Mouse (Mus musculus) large intestine, adult 2 months (tissue): ENCODE data around the gene Ubqln4. TPM values are rescaled to one million over a fixed set of nuclear protein-coding genes. Genes with fewer than 3 reads are reported as not detected.

Source experiments
- DNase-seq: peaks from one replicate; pipeline ENCODE4 v3.0.0-alpha.2; 2012; ENCODE audit warnings: low read depth, low spot score
- WGBS: fragments of 180-500 bp; shearing (Covaris S2); methylation state at CpG from one replicate; pipeline ENCODE4 v1.1.7; 2018; 5-methylcytosine and 5-hydroxymethylcytosine counted together
- polyA plus RNA-seq: library from polyadenylated mRNA; depleted of rRNA; stranded (reverse); fragments of >200 nt; gene quantifications from 2 replicates; pipeline ENCODE4 v1.2.3, GENCODE M21; 2012; rRNA removed

Ubqln4 gene
- polyA plus RNA-seq, result 41.2 and 50.6 TPM in 2 replicates

GRCm38 (mm10) chr3:88553525-88553879, at the start of gene Ubqln4:
Gene Ubqln4, plus strand, starts transcription at chr3:88553758.
- no peak for DNase-seq
- WGBS, result under 1% methylated on average over 30 of the region's 37 CpGs

GRCm38 (mm10) chr3:88503881-88504746, 49.4 kb upstream of the Ubqln4 start:
- WGBS, result 56% methylated on average over 8 of the region's 8 CpGs
- no peak for DNase-seq

GRCm38 (mm10) chr3:88505081-88505480, 48.5 kb upstream of the Ubqln4 start:
- WGBS, result 83% methylated on average over 6 of the region's 6 CpGs
- DNase-seq, result no peak

GRCm38 (mm10) chr3:88505765-88506164, 47.8 kb upstream of the Ubqln4 start:
- DNase-seq, result no peak
- WGBS, result 58% methylated on average over 7 of the region's 7 CpGs

GRCm38 (mm10) chr3:88509250-88509649, 44.3 kb upstream of the Ubqln4 start:
- DNase-seq, result no peak
- WGBS, result 47% methylated on average over 3 of the region's 3 CpGs

GRCm38 (mm10) chr3:88509692-88510420, 43.7 kb upstream of the Ubqln4 start, which contains the start of gene Lmna:
Gene Lmna, minus strand, starts transcription at chr3:88509956.
- WGBS, result 2% methylated on average over 31 of the region's 31 CpGs
- no peak for DNase-seq

- 42% methylated on average over 13 of the region's 13 CpGs for WGBS
- DNase-seq, result no peak
Measured at GRCm38 (mm10) chr3:88510421-88511289, 42.9 kb upstream of the Ubqln4 start.

- 32% methylated on average over 4 of the region's 4 CpGs for WGBS
- DNase-seq, result no peak
Measured at GRCm38 (mm10) chr3:88511559-88511958, 42.0 kb upstream of the Ubqln4 start.

- 26% methylated on average over 6 of the region's 6 CpGs for WGBS
- no peak for DNase-seq
Measured at GRCm38 (mm10) chr3:88512141-88512895, 41.2 kb upstream of the Ubqln4 start.

GRCm38 (mm10) chr3:88512896-88513545, 40.5 kb upstream of the Ubqln4 start:
- WGBS, result 32% methylated on average over 15 of the region's 15 CpGs
- no peak for DNase-seq

GRCm38 (mm10) chr3:88513546-88514115, 39.9 kb upstream of the Ubqln4 start:
- 31% methylated on average over 7 of the region's 7 CpGs for WGBS
- no peak for DNase-seq

GRCm38 (mm10) chr3:88514231-88515094, 39.1 kb upstream of the Ubqln4 start:
- WGBS, result 32% methylated on average over 10 of the region's 10 CpGs
- DNase-seq, result no peak

- DNase-seq, result no peak
- 46% methylated on average over 2 of the region's 2 CpGs for WGBS
Measured at GRCm38 (mm10) chr3:88515095-88515386, 38.5 kb upstream of the Ubqln4 start.

GRCm38 (mm10) chr3:88516407-88516806, 37.2 kb upstream of the Ubqln4 start:
- WGBS, result 33% methylated on average over 2 of the region's 2 CpGs

GRCm38 (mm10) chr3:88518411-88518810, 35.1 kb upstream of the Ubqln4 start:
- 67% methylated on average over 4 of the region's 4 CpGs for WGBS
- no peak for DNase-seq

More at GRCm38 (mm10) chr3:88516407-88516806, 37.2 kb upstream of the Ubqln4 start:
- DNase-seq, result no peak

- DNase-seq, result no peak
- 92% methylated on average over 2 of the region's 2 CpGs for WGBS
Measured at GRCm38 (mm10) chr3:88520078-88520477, 33.5 kb upstream of the Ubqln4 start.

- no peak for DNase-seq
- 97% methylated on average over 6 of the region's 6 CpGs for WGBS
Measured at GRCm38 (mm10) chr3:88521156-88521555, 32.4 kb upstream of the Ubqln4 start.
